Mouse (Mus musculus) embryo, embryonic 10 days (tissue): ENCODE measurements around the gene Lyve1.
A peak's percentile ranks its signal among the peaks of the same experiment; 100 is the strongest.

Experiments used
- DNase-seq: peaks from one replicate; pipeline ENCODE4 v3.0.0-alpha.2; 2015; ENCODE audit warnings: low spot score

Gene Lyve1

DNA sequence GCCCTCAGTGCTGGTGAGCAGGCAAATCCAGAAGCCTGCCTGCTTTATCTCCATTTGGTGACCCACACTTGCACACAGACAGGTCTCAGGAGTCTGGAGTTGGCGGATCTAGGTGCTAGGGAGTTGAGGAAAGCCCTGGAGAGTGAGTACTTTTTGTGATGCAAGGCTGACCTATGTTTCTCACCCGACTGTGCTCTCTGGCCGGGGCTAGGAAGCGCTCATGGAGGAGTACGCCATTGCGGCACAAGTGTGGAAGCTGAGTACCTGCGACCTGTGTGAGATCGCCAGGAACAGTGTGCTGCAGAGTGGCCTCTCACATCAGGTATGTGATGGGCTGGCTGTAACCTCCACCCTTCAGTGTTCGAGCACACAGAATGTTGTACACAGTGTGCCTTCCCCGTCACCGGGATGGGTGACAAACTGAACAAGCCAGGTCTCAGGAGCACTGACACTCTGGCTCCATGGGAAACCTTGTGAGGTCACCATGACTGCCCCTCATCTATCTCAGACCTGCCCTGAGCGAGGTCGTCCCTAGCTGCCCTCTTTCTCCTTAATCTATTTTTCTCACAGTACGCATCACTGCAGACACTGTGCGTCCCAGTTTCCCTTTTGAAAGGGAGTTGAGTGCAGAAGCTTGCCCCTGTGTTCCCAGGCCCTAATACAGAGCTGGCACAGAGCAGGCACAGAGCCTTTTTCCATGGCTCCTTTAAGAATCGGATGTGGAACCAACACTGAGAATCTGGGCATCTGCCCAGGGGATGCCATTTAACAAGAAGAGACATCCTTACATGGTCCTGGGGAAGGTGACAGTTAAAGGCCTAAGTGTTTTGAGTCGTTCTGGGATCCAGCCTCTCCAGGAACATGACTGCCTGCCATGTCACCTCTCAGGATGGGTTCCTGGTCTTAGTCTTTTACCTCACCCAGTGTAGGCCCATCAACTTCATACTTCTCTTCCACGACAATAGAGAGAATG lies 53.2 kb downstream of the Lyve1 start:
- DNase-seq = no peak

DNA sequence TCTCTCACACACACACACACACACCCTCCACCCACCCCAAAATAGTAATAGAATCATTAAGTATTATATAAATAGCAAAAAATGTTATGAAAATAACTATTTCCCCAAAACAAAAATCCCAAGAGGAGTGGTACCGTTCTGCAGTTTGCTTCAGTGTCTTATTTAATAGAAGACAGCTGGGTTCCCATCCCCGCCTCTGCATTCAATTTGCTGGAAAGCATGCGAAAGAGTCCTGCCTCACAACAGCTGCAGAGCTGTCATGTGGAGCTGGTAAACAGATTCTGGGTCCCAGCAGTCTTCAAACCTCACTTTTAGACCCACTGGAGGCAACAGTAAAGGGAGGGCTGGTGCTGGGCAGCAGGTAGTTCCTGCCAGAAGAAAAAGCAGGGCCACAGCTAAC lies 54.1 kb downstream of the Lyve1 start:
- DNase-seq = no peak

DNA sequence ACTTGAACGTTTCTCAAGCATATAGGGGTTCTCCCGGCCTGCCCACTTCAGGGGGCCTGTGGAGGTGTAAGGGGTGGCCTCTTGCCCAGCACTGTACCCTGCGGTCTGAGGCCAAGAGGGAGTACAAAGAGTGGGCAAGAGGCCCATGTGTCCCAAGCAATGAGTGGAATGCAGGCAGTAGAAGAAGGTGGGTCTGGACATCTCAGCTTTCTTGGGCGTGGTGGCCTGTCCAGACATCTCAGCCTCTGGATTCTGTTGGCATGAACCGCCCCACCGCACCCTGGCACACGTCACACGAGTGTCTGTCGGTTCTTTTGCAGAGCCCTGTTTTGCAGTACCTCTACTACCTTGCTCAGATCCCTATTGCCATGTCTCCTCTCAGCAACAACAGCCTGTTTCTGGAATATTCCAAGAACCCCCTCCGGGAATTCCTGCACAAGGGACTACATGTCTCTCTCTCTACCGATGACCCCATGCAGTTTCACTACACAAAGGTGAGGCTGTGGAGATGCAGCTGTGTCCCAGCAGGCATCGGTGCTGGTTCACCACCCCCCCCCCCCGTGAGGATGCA lies 55.5 kb downstream of the Lyve1 start:
- DNase-seq = no peak

DNA sequence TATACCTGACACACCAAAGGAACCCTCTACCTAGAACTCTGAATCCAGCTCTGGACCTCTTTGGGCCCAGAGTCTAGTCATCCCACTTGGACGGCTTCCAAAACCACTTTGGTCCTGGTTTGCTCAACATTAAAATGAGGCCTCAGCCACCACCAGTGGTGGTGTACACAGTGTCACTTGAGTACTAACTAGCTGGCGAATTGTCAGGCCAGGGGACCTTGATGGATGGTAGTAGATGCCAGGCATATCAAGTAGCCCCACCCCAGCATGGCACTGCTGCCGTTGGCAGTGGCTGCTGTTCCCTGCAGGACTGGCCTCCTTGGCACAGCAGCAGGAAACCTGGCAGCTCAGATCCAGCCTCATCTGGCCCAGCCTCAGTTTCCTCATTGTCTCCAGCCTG lies 58.8 kb downstream of the Lyve1 start:
- DNase-seq = no peak

DNA sequence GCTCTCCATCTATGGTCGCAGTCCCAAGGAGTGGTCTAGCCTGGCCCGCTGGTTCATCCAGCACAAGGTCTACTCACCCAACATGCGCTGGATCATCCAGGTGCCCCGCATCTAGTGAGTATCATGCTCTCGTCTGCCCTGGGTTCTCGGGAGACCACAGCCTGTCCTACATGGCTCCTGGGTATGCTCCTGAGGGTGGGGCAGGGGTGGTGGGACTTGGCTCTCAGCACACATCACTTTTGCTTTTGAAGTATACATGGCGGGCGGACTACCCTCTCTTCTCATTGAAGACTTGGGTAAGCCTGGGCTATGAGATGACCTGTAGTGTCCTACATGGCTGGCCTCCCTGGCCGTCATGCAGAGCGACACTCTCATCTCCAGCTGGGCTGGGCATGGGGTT lies 59.9 kb downstream of the Lyve1 start:
- no peak for DNase-seq

DNA sequence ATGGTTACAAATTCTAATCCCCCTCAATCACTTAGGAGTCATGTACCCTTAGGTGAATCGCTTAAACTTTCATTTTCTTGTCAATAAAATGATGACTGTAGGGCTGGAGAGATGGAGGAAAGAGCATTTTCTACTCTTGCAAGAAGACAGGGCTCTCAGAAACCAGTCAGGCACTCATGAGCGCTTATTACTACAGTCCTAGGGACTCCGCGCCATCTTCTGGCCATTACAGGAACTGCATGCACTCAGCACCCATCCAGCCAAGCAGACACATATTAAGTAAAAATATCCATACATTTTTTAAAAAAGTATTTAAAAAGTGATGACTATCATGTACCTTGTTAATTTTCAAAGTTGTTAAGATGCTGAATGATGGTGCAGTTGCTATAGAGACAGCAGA lies 62.0 kb downstream of the Lyve1 start:
- peak; percentile 92 for DNase-seq
